Mouse (Mus musculus) limb, embryonic 14.5 days (tissue): Measurements from ENCODE around the gene Lrrc30. TPM values are rescaled to one million over a fixed set of nuclear protein-coding genes. Genes with fewer than 3 reads are reported as not detected.

Source experiments
- ATAC-seq: fragments of 200-750 bp; cut with Nextera tagmentation; 2 replicates; pipeline ENCODE4 v1.8.0; 2017; ENCODE audit warnings: low read depth, moderate number of reproducible peaks, moderate TSS enrichment; ENCODE audit not compliant: low FRiP score
- DNase-seq: peaks from one replicate; pipeline ENCODE4 v3.0.0-alpha.2; 2015; ENCODE audit warnings: low spot score
- H3K27ac ChIP-seq: fragments of 300-500 bp; sonication (generic); replicated peaks from 2 replicates; pipeline ENCODE4 v1.5.1; 2014; ENCODE audit warnings: low read depth, mild to moderate bottlenecking, low read length, moderate library complexity, mixed read lengths
- H3K27me3 ChIP-seq: fragments of 300-500 bp; sonication (generic); 2 replicates; pipeline ENCODE4 v1.6.1; 2014; ENCODE audit warnings: low read length, mixed read lengths; ENCODE audit not compliant: control insufficient read depth, insufficient read depth
- H3K36me3 ChIP-seq: fragments of 300-500 bp; sonication (generic); 2 replicates; pipeline ENCODE4 v1.6.1; 2014; ENCODE audit warnings: mild to moderate bottlenecking, low read length, moderate library complexity, mixed read lengths; ENCODE audit not compliant: control insufficient read depth, insufficient read depth
- H3K4me1 ChIP-seq: fragments of 300-500 bp; sonication (generic); 2 replicates; pipeline ENCODE4 v1.6.1; 2014; ENCODE audit warnings: antibody characterized with exemption, low read length, mixed read lengths; ENCODE audit not compliant: control insufficient read depth, insufficient read depth
- H3K4me2 ChIP-seq: fragments of 300-500 bp; sonication (generic); replicated peaks from 2 replicates; pipeline ENCODE4 v1.6.1; 2014; ENCODE audit warnings: low read depth, mild to moderate bottlenecking, low read length, moderate library complexity; ENCODE audit not compliant: severe bottlenecking
- H3K4me3 ChIP-seq: fragments of 300-500 bp; sonication (generic); replicated peaks from 2 replicates; pipeline ENCODE4 v1.5.1; 2014; ENCODE audit warnings: low read length
- H3K9ac ChIP-seq: fragments of 300-500 bp; sonication (generic); 2 replicates; pipeline ENCODE4 v1.6.1; 2014; ENCODE audit warnings: mild to moderate bottlenecking, low read depth, low read length, moderate library complexity; ENCODE audit not compliant: severe bottlenecking
- H3K9me3 ChIP-seq: fragments of 300-500 bp; sonication (generic); 2 replicates; pipeline ENCODE4 v1.6.1; 2016; ENCODE audit warnings: low read length; ENCODE audit not compliant: control insufficient read depth
- POLR2A ChIP-seq: fragments of 200-500 bp; IDR thresholded peaks from 2 replicates; pipeline ENCODE4 v1.8.0; 2012; ENCODE audit warnings: inconsistent platforms, mild to moderate bottlenecking, moderate library complexity, borderline replicate concordance; ENCODE audit not compliant: insufficient read depth, insufficient read length; ENCODE audit errors: extremely low read depth
- WGBS: fragments of 180-500 bp; shearing (Covaris S2); extraction: QIAGEN DNeasy Blood & Tissue Kit; methylation state at CpG from one replicate; pipeline ENCODE4 v1.1.7; 2014; 5-methylcytosine and 5-hydroxymethylcytosine counted together
- polyA plus RNA-seq, 2 experiments: library from polyadenylated mRNA; depleted of rRNA in 1 of 2; stranded (reverse) in 1 of 2; unstranded in 1 of 2; fragments of >200 nt; fragmentation: Nextera tagmentation in 1 of 2; extraction: Ambion mirVana in 1 of 2; gene quantifications; 2 replicates each; pipeline versions ENCODE4 v1.2.1 to v1.2.3; 2012 to 2014

Lrrc30 gene
- polyA plus RNA-seq, 2 experiments: 0.79 to 1.2 TPM

- Histone ChIP-seq H3K9ac (no peak overlapping the region), H3K9me3 (no peaks in the 10 kb centered on the region), H3K27ac (no peak overlapping the region), H3K4me2 (no peak overlapping the region), H3K27me3 (no peaks in the 10 kb centered on the region), H3K4me1 (no peaks in the 10 kb centered on the region), H3K36me3 (no peaks in the 10 kb centered on the region), H3K4me3 (no peak overlapping the region)
- TF ChIP-seq POLR2A: no peak
- ATAC-seq (peak; percentile 71; the same call in 1 of the 2 replicates), DNase-seq (peak; percentile 87)
- WGBS: 18% methylated on average over 6 of the region's 6 CpGs
Observed at GRCm38 (mm10) chr17:67584937-67585579, 47.5 kb downstream of the Lrrc30 start.

GRCm38 (mm10) chr17:67584533-67584932, 48.0 kb downstream of the Lrrc30 start:
- Histone ChIP-seq H3K27me3 (no peaks in the 10 kb centered on the region), H3K9ac (no peak overlapping the region), H3K9me3 (no peaks in the 10 kb centered on the region), H3K4me2 (no peak overlapping the region), H3K27ac (no peak overlapping the region), H3K36me3 (no peaks in the 10 kb centered on the region), H3K4me3 (no peak overlapping the region), H3K4me1 (no peaks in the 10 kb centered on the region)
- no peak for TF ChIP-seq POLR2A
- DNase-seq: no peak
- 60% methylated on average over 7 of the region's 7 CpGs for WGBS
- ATAC-seq: no peak

- Histone ChIP-seq H3K27ac (no peak overlapping the region), H3K36me3 (no peaks in the 10 kb centered on the region), H3K9ac (no peak overlapping the region), H3K9me3 (no peaks in the 10 kb centered on the region), H3K4me3 (no peak overlapping the region), H3K27me3 (no peaks in the 10 kb centered on the region), H3K4me2 (no peak overlapping the region), H3K4me1 (no peaks in the 10 kb centered on the region)
- no peak for DNase-seq
- no peak for TF ChIP-seq POLR2A
- ATAC-seq: no peak
- WGBS: 65% methylated on average over 7 of the region's 7 CpGs
Observed at GRCm38 (mm10) chr17:67583422-67583821, 49.1 kb downstream of the Lrrc30 start.

GRCm38 (mm10) chr17:67582681-67583356, 49.7 kb downstream of the Lrrc30 start:
- no peak for DNase-seq
- Histone ChIP-seq H3K4me1 (no peaks in the 10 kb centered on the region), H3K36me3 (no peaks in the 10 kb centered on the region), H3K27ac (no peak overlapping the region), H3K9ac (no peak overlapping the region), H3K4me3 (no peak overlapping the region), H3K27me3 (no peaks in the 10 kb centered on the region), H3K4me2 (no peak overlapping the region), H3K9me3 (no peaks in the 10 kb centered on the region)
- no peak for ATAC-seq
- no peak for TF ChIP-seq POLR2A
- 78% methylated on average over 4 of the region's 4 CpGs for WGBS

DNA sequence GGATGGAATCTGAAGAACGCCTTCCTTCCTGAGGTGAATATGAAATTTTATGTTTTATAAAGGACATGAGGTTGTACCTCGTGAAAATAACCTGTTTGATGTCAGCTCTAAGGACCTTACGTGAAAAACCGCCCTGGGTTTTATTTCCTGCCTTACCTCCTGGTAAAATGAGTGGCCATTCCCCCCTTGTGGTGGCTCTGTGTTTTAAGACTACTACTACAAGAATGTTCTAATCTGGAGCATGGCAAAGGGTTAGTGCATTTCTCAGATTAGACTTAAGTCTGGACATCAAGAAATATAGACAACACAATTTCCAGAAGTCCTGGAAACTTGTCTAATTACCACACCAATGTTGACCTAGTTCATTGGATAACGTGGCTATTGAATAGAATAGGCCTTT, 50.7 kb downstream of the Lrrc30 start:
- ATAC-seq: no peak
- 70% methylated on average over 5 of the region's 5 CpGs for WGBS

More for the DNA sequence above, 50.7 kb downstream of the Lrrc30 start:
- H3K27me3 ChIP-seq: no peaks in the 10 kb centered on the region
- no peaks in the 10 kb centered on the region for H3K36me3 ChIP-seq
- DNase-seq: no peak
- H3K27ac ChIP-seq: no peak overlapping the region
- no peak overlapping the region for H3K9ac ChIP-seq
- H3K9me3 ChIP-seq: no peaks in the 10 kb centered on the region
- TF ChIP-seq POLR2A: no peak
- no peaks in the 10 kb centered on the region for H3K4me1 ChIP-seq
- no peak overlapping the region for H3K4me3 ChIP-seq
- H3K4me2 ChIP-seq: no peak overlapping the region

Other genes starting within 250 kb of the Lrrc30 start
- gene Lama1, start 64.5 kb upstream of the Lrrc30 start, polyA plus RNA-seq (2012; rRNA removed): 4.0 and 6.9 TPM in 2 replicates
- 4.1 and 4.6 TPM in 2 replicates for gene Lama1, start 64.5 kb upstream of the Lrrc30 start, polyA plus RNA-seq (2014; fragmentation: Nextera tagmentation; extraction: Ambion mirVana)